Mouse (Mus musculus): Measurements from ENCODE around the gene Txnip. TPM values are rescaled to one million over a fixed set of nuclear protein-coding genes. Genes with fewer than 3 reads are reported as not detected.
A peak's percentile ranks its signal among the peaks of the same experiment; 100 is the strongest.

Gene Txnip
- polyA plus RNA-seq, 1 experiment from 2014 or later = 43.4 TPM

- Histone ChIP-seq H3K27me3 (ENCODE audit: low read depth, poor library complexity, severe bottlenecking) (no peaks in the 10 kb centered on the region), H3K4me3 (no peak overlapping the region), H3K27ac (peak overlapping the region; percentile 73), H3K4me1 (peaks cover 44% of the 10 kb centered on the region), H3K36me3 (peaks cover 19% of the 10 kb centered on the region), H3K9me3 (replicated peaks) (no peaks in the 10 kb centered on the region)
- DNase-seq (ENCODE audit: low spot score) = no peak
- WGBS = 57% methylated on average over 7 of the region's 7 CpGs
These were observed 6.9 kb downstream of the Txnip start for GRCm38 (mm10) chr3:96564633-96565032.

GRCm38 (mm10) chr3:96565105-96565504, 7.3 kb downstream of the Txnip start:
- no peak for DNase-seq (ENCODE audit: low spot score)
- no peaks in the 10 kb centered on the region for H3K27me3 ChIP-seq (ENCODE audit: low read depth, poor library complexity, severe bottlenecking)
- no peaks in the 10 kb centered on the region for H3K9me3 ChIP-seq (replicated peaks)
- H3K27ac ChIP-seq = peak overlapping the region; percentile 73; the same call in 1 of the 2 replicates
- H3K36me3 ChIP-seq = peaks cover 14% of the 10 kb centered on the region
- H3K4me3 ChIP-seq = no peak overlapping the region
- WGBS = 95% methylated on average over 3 of the region's 3 CpGs
- peaks cover 39% of the 10 kb centered on the region for H3K4me1 ChIP-seq

- Histone ChIP-seq H3K9me3 (replicated peaks) (no peaks in the 10 kb centered on the region), H3K27ac (no peak overlapping the region), H3K4me1 (peaks cover 30% of the 10 kb centered on the region), H3K36me3 (no peaks in the 10 kb centered on the region), H3K27me3 (ENCODE audit: low read depth, poor library complexity, severe bottlenecking) (no peaks in the 10 kb centered on the region), H3K4me3 (no peak overlapping the region)
- DNase-seq (ENCODE audit: low spot score) = no peak
- WGBS = 88% methylated on average over 8 of the region's 8 CpGs
These were observed 9.1 kb downstream of the Txnip start for GRCm38 (mm10) chr3:96566661-96567450.

GRCm38 (mm10) chr3:96568605-96569004, 10.8 kb downstream of the Txnip start:
- H3K27me3 ChIP-seq (ENCODE audit: low read depth, poor library complexity, severe bottlenecking) = no peaks in the 10 kb centered on the region
- H3K36me3 ChIP-seq = no peaks in the 10 kb centered on the region
- no peak overlapping the region for H3K27ac ChIP-seq
- H3K4me1 ChIP-seq = peaks cover 26% of the 10 kb centered on the region
- H3K9me3 ChIP-seq (replicated peaks) = no peaks in the 10 kb centered on the region
- 81% methylated on average over 8 of the region's 8 CpGs for WGBS
- DNase-seq (ENCODE audit: low spot score) = no peak
- H3K4me3 ChIP-seq = no peak overlapping the region

GRCm38 (mm10) chr3:96569506-96569905, 11.7 kb downstream of the Txnip start:
- H3K4me1 ChIP-seq = peaks cover 24% of the 10 kb centered on the region
- no peak overlapping the region for H3K27ac ChIP-seq
- no peaks in the 10 kb centered on the region for H3K9me3 ChIP-seq (replicated peaks)
- no peaks in the 10 kb centered on the region for H3K27me3 ChIP-seq (ENCODE audit: low read depth, poor library complexity, severe bottlenecking)
- H3K4me3 ChIP-seq = no peak overlapping the region
- no peaks in the 10 kb centered on the region for H3K36me3 ChIP-seq
- DNase-seq (ENCODE audit: low spot score) = no peak
- WGBS = 94% methylated on average over 13 of the region's 13 CpGs

GRCm38 (mm10) chr3:96569966-96570605, 12.3 kb downstream of the Txnip start:
- Histone ChIP-seq H3K27me3 (ENCODE audit: low read depth, poor library complexity, severe bottlenecking) (no peaks in the 10 kb centered on the region), H3K4me1 (peaks cover 19% of the 10 kb centered on the region), H3K4me3 (no peak overlapping the region), H3K27ac (no peak overlapping the region), H3K9me3 (replicated peaks) (no peaks in the 10 kb centered on the region), H3K36me3 (no peaks in the 10 kb centered on the region)
- no peak for DNase-seq (ENCODE audit: low spot score)
- 86% methylated on average over 11 of the region's 11 CpGs for WGBS

- 78% methylated on average over 7 of the region's 7 CpGs for WGBS
- no peaks in the 10 kb centered on the region for H3K27me3 ChIP-seq (ENCODE audit: low read depth, poor library complexity, severe bottlenecking)
- H3K4me3 ChIP-seq = no peak overlapping the region
- no peak for DNase-seq (ENCODE audit: low spot score)
- H3K27ac ChIP-seq = peak overlapping the region; percentile 7; the same call in 1 of the 2 replicates
- H3K36me3 ChIP-seq = no peaks in the 10 kb centered on the region
- H3K9me3 ChIP-seq (replicated peaks) = no peaks in the 10 kb centered on the region
- peaks cover 23% of the 10 kb centered on the region for H3K4me1 ChIP-seq
These were observed 12.9 kb downstream of the Txnip start for GRCm38 (mm10) chr3:96570643-96571042.

GRCm38 (mm10) chr3:96571336-96571735, 13.6 kb downstream of the Txnip start:
- Histone ChIP-seq H3K4me3 (no peak overlapping the region), H3K27ac (no peak overlapping the region), H3K4me1 (peaks cover 30% of the 10 kb centered on the region), H3K36me3 (no peaks in the 10 kb centered on the region), H3K27me3 (ENCODE audit: low read depth, poor library complexity, severe bottlenecking) (no peaks in the 10 kb centered on the region), H3K9me3 (replicated peaks) (no peaks in the 10 kb centered on the region)
- WGBS = 78% methylated on average over 2 of the region's 2 CpGs
- no peak for DNase-seq (ENCODE audit: low spot score)

- peak overlapping the region; percentile 30; the same call in 1 of the 2 replicates for H3K27ac ChIP-seq
- H3K27me3 ChIP-seq (ENCODE audit: low read depth, poor library complexity, severe bottlenecking) = no peaks in the 10 kb centered on the region
- H3K9me3 ChIP-seq (replicated peaks) = no peaks in the 10 kb centered on the region
- DNase-seq (ENCODE audit: low spot score) = no peak
- peaks cover 33% of the 10 kb centered on the region for H3K4me1 ChIP-seq
- WGBS = 82% methylated on average over 16 of the region's 16 CpGs
- no peak overlapping the region for H3K4me3 ChIP-seq
- no peaks in the 10 kb centered on the region for H3K36me3 ChIP-seq
These were observed 14.3 kb downstream of the Txnip start for GRCm38 (mm10) chr3:96571896-96572698.

GRCm38 (mm10) chr3:96573611-96574511, 16.1 kb downstream of the Txnip start:
- Histone ChIP-seq H3K27me3 (ENCODE audit: low read depth, poor library complexity, severe bottlenecking) (no peaks in the 10 kb centered on the region), H3K4me1 (peaks cover 42% of the 10 kb centered on the region), H3K27ac (no peak overlapping the region), H3K9me3 (replicated peaks) (no peaks in the 10 kb centered on the region), H3K4me3 (no peak overlapping the region), H3K36me3 (no peaks in the 10 kb centered on the region)
- DNase-seq (ENCODE audit: low spot score) = no peak
- WGBS = 73% methylated on average over 19 of the region's 19 CpGs

GRCm38 (mm10) chr3:96575272-96575984, 17.7 kb downstream of the Txnip start:
- no peaks in the 10 kb centered on the region for H3K27me3 ChIP-seq (ENCODE audit: low read depth, poor library complexity, severe bottlenecking)
- H3K36me3 ChIP-seq = no peaks in the 10 kb centered on the region
- H3K4me1 ChIP-seq = peaks cover 51% of the 10 kb centered on the region
- H3K4me3 ChIP-seq = no peak overlapping the region
- H3K9me3 ChIP-seq (replicated peaks) = no peaks in the 10 kb centered on the region
- H3K27ac ChIP-seq = peak overlapping the region; percentile 79
- DNase-seq (ENCODE audit: low spot score) = no peak
- WGBS = 86% methylated on average over 8 of the region's 8 CpGs
